ENCODE assay signal across 9 mouse cellular contexts in the genomic region with DNA sequence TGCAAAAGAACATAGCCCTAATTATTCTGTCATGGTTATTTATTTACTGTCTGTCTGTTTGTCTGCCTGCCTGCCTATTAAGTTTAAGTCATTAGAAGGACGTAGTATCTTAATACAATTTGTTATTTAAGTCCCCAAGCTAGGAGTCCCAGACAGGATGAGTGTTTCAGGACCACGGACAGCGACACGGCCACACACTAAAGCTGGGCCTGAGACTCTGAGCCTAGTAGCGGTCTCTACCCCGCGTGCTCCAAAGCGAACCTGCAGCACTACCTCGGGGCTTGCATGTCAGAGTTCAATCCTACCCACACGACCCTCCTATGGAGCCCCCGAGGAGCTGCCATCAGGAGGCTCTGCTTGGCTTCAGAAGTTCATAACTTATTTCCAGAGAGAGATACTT. TPM values are rescaled to one million over a fixed set of nuclear protein-coding genes. Genes with fewer than 3 reads are reported as not detected.
DNase-seq lines count a peak whose midpoint lies in the region; ATAC-seq and TF ChIP-seq lines count a peak whose summit lies in the region.
"Had no signal": no experiment of that assay in that cellular context is flagged by ENCODE, and none has a peak within 500 bp of the region (broad histone marks: within the 10 kb centered on the region; RNA-seq: fewer than 3 reads in every experiment).

No protein-coding gene starts in this region.

- no peak overlapping the region for H3K4me3 ChIP-seq in hindbrain, embryonic 11.5 days (ENCODE audit: low read depth, low read length)
- H3K4me3 ChIP-seq in hindbrain, embryonic 12.5 days: no peak overlapping the region
- H3K4me3 ChIP-seq in heart, postnatal 0 days (ENCODE audit: low read depth, low read length): no peak overlapping the region
- no peak overlapping the region for H3K4me3 ChIP-seq in liver, embryonic 11.5 days (ENCODE audit: low read depth, low read length)
- H3K4me3 ChIP-seq: limb, embryonic 15.5 days had no signal

- no peak for TF ChIP-seq CTCF in heart, postnatal 0 days (IDR thresholded peaks at IDR 0.05; ENCODE audit: low read depth)

- H3K9me3 ChIP-seq in hindbrain, embryonic 11.5 days (ENCODE audit: control insufficient read depth, low read length): no peaks in the 10 kb centered on the region
- no peaks in the 10 kb centered on the region for H3K9me3 ChIP-seq in hindbrain, embryonic 12.5 days (replicated peaks)
- H3K9me3 ChIP-seq in heart, postnatal 0 days (replicated peaks; ENCODE audit: control insufficient read depth, low read length): no peaks in the 10 kb centered on the region
- no peaks in the 10 kb centered on the region for H3K9me3 ChIP-seq in liver, embryonic 11.5 days (ENCODE audit: control insufficient read depth, low read length)
- H3K9me3 ChIP-seq: limb, embryonic 15.5 days had no signal

- H3K27me3 ChIP-seq in hindbrain, embryonic 11.5 days (ENCODE audit: control insufficient read depth, insufficient read depth, low read length): peaks cover 5% of the 10 kb centered on the region
- H3K27me3 ChIP-seq in hindbrain, embryonic 12.5 days: peaks cover 15% of the 10 kb centered on the region
- H3K27me3 ChIP-seq in heart, postnatal 0 days (ENCODE audit: control insufficient read depth, insufficient read depth, low read length): peaks cover 31% of the 10 kb centered on the region
- H3K27me3 ChIP-seq in liver, embryonic 11.5 days (replicated peaks; ENCODE audit: control insufficient read depth, insufficient read depth, low read length): peaks cover 24% of the 10 kb centered on the region

- no peak for TF ChIP-seq EP300 in heart, postnatal 0 days (IDR thresholded peaks at IDR 0.05; ENCODE audit: low read depth)

- ATAC-seq in hindbrain, embryonic 11.5 days (ENCODE audit: low FRiP score): no peak
- no peak for ATAC-seq in hindbrain, embryonic 12.5 days (ENCODE audit: low FRiP score)
- peak; percentile 71; the same call in 1 of the 2 replicates for ATAC-seq in heart, postnatal 0 days (ENCODE audit: insufficient read depth, low read depth)
- peak; percentile 53; the same call in 1 of the 2 replicates for ATAC-seq in liver, embryonic 11.5 days (replicated peaks; ENCODE audit: low FRiP score)

- no peak overlapping the region for H3K27ac ChIP-seq in hindbrain, embryonic 11.5 days (ENCODE audit: low read depth, low read length)
- H3K27ac ChIP-seq in hindbrain, embryonic 12.5 days: no peak overlapping the region
- no peak overlapping the region for H3K27ac ChIP-seq in heart, postnatal 0 days (ENCODE audit: low read depth)
- H3K27ac ChIP-seq in liver, embryonic 11.5 days (ENCODE audit: low read depth, low read length): no peak overlapping the region
- H3K27ac ChIP-seq: limb, embryonic 15.5 days had no signal

- peak; percentile 86 for DNase-seq in hindbrain, embryonic 11.5 days (ENCODE audit: low spot score)
- peak; percentile 87 for DNase-seq in ZHBTc4 (ENCODE audit: low read depth, low spot score)
- DNase-seq in heart, postnatal 0 days (ENCODE audit: low spot score): peak; percentile 47
- peak; percentile 81 for DNase-seq in liver, embryonic 11.5 days (ENCODE audit: low spot score)
- DNase-seq in ovary, postnatal 10 days (ENCODE audit: low spot score): peak; percentile 63
- peak; percentile 38 to 60 for DNase-seq in urinary bladder, postnatal 36 days (ENCODE audit: low spot score in 2 of 2)
- no peak for DNase-seq in frontal cortex, postnatal 36 days (ENCODE audit: low spot score in 2 of 2)

- H3K9ac ChIP-seq in hindbrain, embryonic 11.5 days (ENCODE audit: low read depth, low read length): no peak overlapping the region
- H3K9ac ChIP-seq in hindbrain, embryonic 12.5 days: no peak overlapping the region
- H3K9ac ChIP-seq in heart, postnatal 0 days (replicated peaks; ENCODE audit: low read depth, low read length): no peak overlapping the region
- H3K9ac ChIP-seq in liver, embryonic 11.5 days (ENCODE audit: low read depth, low read length): no peak overlapping the region
- H3K9ac ChIP-seq: limb, embryonic 15.5 days had no signal

- WGBS in hindbrain, embryonic 11.5 days: 4% methylated on average over 11 of the region's 11 CpGs
- WGBS in hindbrain, embryonic 12.5 days: 5% methylated on average over 11 of the region's 11 CpGs
- 2% methylated on average over 11 of the region's 11 CpGs for WGBS in heart, postnatal 0 days
- WGBS in liver, embryonic 11.5 days: 6% methylated on average over 11 of the region's 11 CpGs

- H3K4me2 ChIP-seq in hindbrain, embryonic 11.5 days (replicated peaks; ENCODE audit: low read depth, low read length): no peak overlapping the region
- no peak overlapping the region for H3K4me2 ChIP-seq in hindbrain, embryonic 12.5 days (replicated peaks)
- H3K4me2 ChIP-seq in heart, postnatal 0 days (ENCODE audit: low read depth, low read length): no peak overlapping the region
- 0 out of 2 replicates have a peak overlapping the region, but pooled peaks have one; percentile 18 for H3K4me2 ChIP-seq in liver, embryonic 11.5 days
- H3K4me2 ChIP-seq: limb, embryonic 15.5 days had no signal

- H3K36me3 ChIP-seq in hindbrain, embryonic 11.5 days (ENCODE audit: control insufficient read depth, insufficient read depth, low read length): no peaks in the 10 kb centered on the region
- no peaks in the 10 kb centered on the region for H3K36me3 ChIP-seq in hindbrain, embryonic 12.5 days
- no peaks in the 10 kb centered on the region for H3K36me3 ChIP-seq in heart, postnatal 0 days (replicated peaks; ENCODE audit: control insufficient read depth, insufficient read depth, low read length)
- no peaks in the 10 kb centered on the region for H3K36me3 ChIP-seq in liver, embryonic 11.5 days (ENCODE audit: control insufficient read depth, insufficient read depth, low read length)
- H3K36me3 ChIP-seq: limb, embryonic 15.5 days had no signal

- no peaks in the 10 kb centered on the region for H3K4me1 ChIP-seq in hindbrain, embryonic 11.5 days (replicated peaks; ENCODE audit: control insufficient read depth, insufficient read depth, low read length)
- H3K4me1 ChIP-seq in hindbrain, embryonic 12.5 days: peaks cover 24% of the 10 kb centered on the region
- no peaks in the 10 kb centered on the region for H3K4me1 ChIP-seq in heart, postnatal 0 days (ENCODE audit: control insufficient read depth, insufficient read depth)
- no peaks in the 10 kb centered on the region for H3K4me1 ChIP-seq in liver, embryonic 11.5 days (replicated peaks; ENCODE audit: control insufficient read depth, insufficient read depth, low read length)

RNA-seq across cellular contexts. Expression of gene Chga, which starts 4.2 kb away (rescaled TPM):
- polyA plus RNA-seq in hindbrain, embryonic 11.5 days (2014; fragmentation: Nextera tagmentation; extraction: Ambion mirVana): 24.8 and 27.1 TPM in 2 replicates
- 47.1 and 53.1 TPM in 2 replicates for polyA plus RNA-seq in hindbrain, embryonic 12.5 days (2016; fragmentation: Nextera tagmentation; extraction: Ambion mirVana)
- total RNA-seq in heart, postnatal 0 days (2014; rRNA removed; ENCODE audit: low replicate concordance): not detected in 2 replicates
- polyA plus RNA-seq in heart, postnatal 0 days (2015; fragmentation: Nextera tagmentation; extraction: Ambion mirVana): 0.08 TPM in 1 of 2 replicates, not detected in the other
- 0.88 and 1.5 TPM in 2 replicates for polyA plus RNA-seq in liver, embryonic 11.5 days (2014; fragmentation: Nextera tagmentation; extraction: Ambion mirVana)

Comparison
In these comparisons a context has a peak if more than half of its experiments do, and no peak if none do; other contexts are left out.
1. ATAC-seq: peak in heart, postnatal 0 days (single experiment) and liver, embryonic 11.5 days (single experiment); none in hindbrain, embryonic 11.5 days (single experiment) and hindbrain, embryonic 12.5 days (single experiment).
2. DNase-seq: peak in hindbrain, embryonic 11.5 days (single experiment), ZHBTc4 (single experiment), heart, postnatal 0 days (single experiment), liver, embryonic 11.5 days (single experiment), ovary, postnatal 10 days (single experiment) and urinary bladder, postnatal 36 days (2 of 2); none in frontal cortex, postnatal 36 days (0 of 2).
3. RNA of gene Chga, which starts 4.2 kb away (polyA plus RNA-seq): 47.1 to 53.1 TPM in hindbrain, embryonic 12.5 days and 24.8 to 27.1 TPM in hindbrain, embryonic 11.5 days; 0.88 to 1.5 TPM in liver, embryonic 11.5 days and 0.08 TPM in heart, postnatal 0 days; every median in the first group is over 10 times any median in the second.